Mouse (Mus musculus) stomach, postnatal 0 days (tissue): ENCODE measurements around the gene Slf1. TPM values are rescaled to one million over a fixed set of nuclear protein-coding genes. Genes with fewer than 3 reads are reported as not detected.

ENCODE experiments used
- ATAC-seq: fragments of 200-750 bp; cut with Nextera tagmentation; 2 replicates; pipeline ENCODE4 v1.8.0; 2017; ENCODE audit not compliant: low FRiP score, low TSS enrichment
- DNase-seq: peaks from one replicate; pipeline ENCODE4 v3.0.0-alpha.2; 2016; ENCODE audit warnings: low spot score
- H3K27ac ChIP-seq: fragments of 300-500 bp; sonication (generic); replicated peaks from 2 replicates; pipeline ENCODE4 v1.5.1; 2014; ENCODE audit warnings: mild to moderate bottlenecking, control low read depth
- H3K27me3 ChIP-seq: fragments of 300-500 bp; sonication (generic); 2 replicates; pipeline ENCODE4 v1.6.1; 2014; ENCODE audit warnings: low read length; ENCODE audit not compliant: control insufficient read depth, insufficient read depth
- H3K36me3 ChIP-seq: fragments of 300-500 bp; sonication (generic); 2 replicates; pipeline ENCODE4 v1.6.1; 2014; ENCODE audit warnings: low read length, mixed read lengths; ENCODE audit not compliant: control insufficient read depth, insufficient read depth
- H3K4me1 ChIP-seq: fragments of 300-500 bp; sonication (generic); replicated peaks from 2 replicates; pipeline ENCODE4 v1.6.1; 2014; ENCODE audit warnings: antibody characterized with exemption; ENCODE audit not compliant: control insufficient read depth, insufficient read depth
- H3K4me2 ChIP-seq: fragments of 300-500 bp; sonication (generic); replicated peaks from 2 replicates; pipeline ENCODE4 v1.6.1; 2014; ENCODE audit warnings: low read depth, mild to moderate bottlenecking, control low read depth, moderate library complexity
- H3K4me3 ChIP-seq: fragments of 300-500 bp; sonication (generic); 2 replicates; pipeline ENCODE4 v1.5.1; 2014; ENCODE audit warnings: low read depth, low read length, control low read depth
- H3K9ac ChIP-seq: fragments of 300-500 bp; sonication (generic); 2 replicates; pipeline ENCODE4 v1.6.1; 2014; ENCODE audit warnings: mild to moderate bottlenecking, low read length, control low read depth, mixed read lengths
- H3K9me3 ChIP-seq: fragments of 300-500 bp; sonication (generic); 2 replicates; pipeline ENCODE4 v1.6.1; 2016; ENCODE audit warnings: low read length; ENCODE audit not compliant: control insufficient read depth
- CTCF ChIP-seq: IDR thresholded peaks from 2 replicates; pipeline ENCODE4 v1.5.1; 2016; ENCODE audit warnings: antibody characterized with exemption, low read depth, mild to moderate bottlenecking, moderate library complexity
- EP300 ChIP-seq: optimal IDR thresholded peaks from 2 replicates; pipeline ENCODE3; 2016; ENCODE audit warnings: antibody characterized with exemption
- WGBS: fragments of 180-500 bp; shearing (Covaris S2); extraction: QIAGEN DNeasy Blood & Tissue Kit; methylation state at CpG from one replicate; pipeline ENCODE4 v1.1.7; 2014; 5-methylcytosine and 5-hydroxymethylcytosine counted together
- polyA plus RNA-seq: library from polyadenylated mRNA; unstranded; fragments of >200 nt; fragmentation: Nextera tagmentation; extraction: Ambion mirVana; gene quantifications from 2 replicates; pipeline ENCODE4 v1.2.1, GENCODE M21; 2015

Slf1 gene
- polyA plus RNA-seq, 1 experiment from 2014 or later: 17.1 TPM

GRCm38 (mm10) chr13:77063221-77063620 is 72.1 kb downstream of the Slf1 start:
- ATAC-seq: no peak
- DNase-seq: no peak
- H3K27me3 ChIP-seq: no peaks in the 10 kb centered on the region
- no peaks in the 10 kb centered on the region for H3K4me1 ChIP-seq
- no peak overlapping the region for H3K9ac ChIP-seq
- H3K4me3 ChIP-seq: no peak overlapping the region
- no peak overlapping the region for H3K27ac ChIP-seq
- no peaks in the 10 kb centered on the region for H3K36me3 ChIP-seq
- 86% methylated on average over 1 of the region's 1 CpGs for WGBS
- no peak overlapping the region for H3K4me2 ChIP-seq
- TF ChIP-seq CTCF (no peak), EP300 (no peak)
- no peaks in the 10 kb centered on the region for H3K9me3 ChIP-seq

GRCm38 (mm10) chr13:77049736-77050135 is 85.5 kb downstream of the Slf1 start:
- no peak for TF ChIP-seq EP300
- no peak for TF ChIP-seq CTCF
- Histone ChIP-seq H3K36me3 (no peaks in the 10 kb centered on the region), H3K27ac (no peak overlapping the region), H3K9me3 (no peaks in the 10 kb centered on the region), H3K27me3 (no peaks in the 10 kb centered on the region), H3K4me3 (no peak overlapping the region), H3K9ac (no peak overlapping the region), H3K4me2 (no peak overlapping the region), H3K4me1 (no peaks in the 10 kb centered on the region)
- no peak for DNase-seq
- no peak for ATAC-seq
- WGBS: 72% methylated on average over 3 of the region's 3 CpGs

- H3K27ac ChIP-seq: no peak overlapping the region
- H3K4me3 ChIP-seq: no peak overlapping the region
- TF ChIP-seq EP300 (no peak), CTCF (no peak)
- no peaks in the 10 kb centered on the region for H3K9me3 ChIP-seq
- no peaks in the 10 kb centered on the region for H3K4me1 ChIP-seq
- H3K27me3 ChIP-seq: no peaks in the 10 kb centered on the region
- H3K4me2 ChIP-seq: no peak overlapping the region
- no peaks in the 10 kb centered on the region for H3K36me3 ChIP-seq
- no peak overlapping the region for H3K9ac ChIP-seq
- ATAC-seq (no peak), DNase-seq (no peak)
- whole genome bisulfite sequencing: 47% methylated on average over 1 of the region's 1 CpGs
These were observed 86.8 kb downstream of the Slf1 start for GRCm38 (mm10) chr13:77048461-77048860.

- Histone ChIP-seq H3K9ac (no peak overlapping the region), H3K9me3 (no peaks in the 10 kb centered on the region), H3K4me3 (no peak overlapping the region), H3K36me3 (no peaks in the 10 kb centered on the region), H3K27me3 (no peaks in the 10 kb centered on the region), H3K4me2 (no peak overlapping the region), H3K4me1 (no peaks in the 10 kb centered on the region), H3K27ac (no peak overlapping the region)
- TF ChIP-seq CTCF: no peak
- TF ChIP-seq EP300: no peak
- WGBS: 50% methylated on average over 6 of the region's 6 CpGs
- DNase-seq (no peak), ATAC-seq (no peak)
These were observed 87.9 kb downstream of the Slf1 start for GRCm38 (mm10) chr13:77047179-77047931.

GRCm38 (mm10) chr13:77046416-77046815 is 88.9 kb downstream of the Slf1 start:
- H3K36me3 ChIP-seq: no peaks in the 10 kb centered on the region
- ATAC-seq (no peak), DNase-seq (no peak)
- 83% methylated on average over 10 of the region's 10 CpGs for WGBS
- H3K4me3 ChIP-seq: no peak overlapping the region
- H3K27ac ChIP-seq: no peak overlapping the region
- no peaks in the 10 kb centered on the region for H3K9me3 ChIP-seq
- H3K4me1 ChIP-seq: no peaks in the 10 kb centered on the region
- no peak for TF ChIP-seq EP300
- TF ChIP-seq CTCF: no peak
- H3K9ac ChIP-seq: no peak overlapping the region
- H3K27me3 ChIP-seq: no peaks in the 10 kb centered on the region
- H3K4me2 ChIP-seq: no peak overlapping the region

GRCm38 (mm10) chr13:77045375-77045774 is 89.9 kb downstream of the Slf1 start:
- 74% methylated on average over 1 of the region's 1 CpGs for WGBS
- Histone ChIP-seq H3K27ac (no peak overlapping the region), H3K9me3 (no peaks in the 10 kb centered on the region), H3K9ac (no peak overlapping the region), H3K4me3 (no peak overlapping the region), H3K27me3 (no peaks in the 10 kb centered on the region), H3K4me1 (no peaks in the 10 kb centered on the region), H3K4me2 (no peak overlapping the region), H3K36me3 (no peaks in the 10 kb centered on the region)
- DNase-seq (no peak), ATAC-seq (no peak)
- TF ChIP-seq CTCF (peak; percentile 64), EP300 (no peak)
